Mouse (Mus musculus) lung, postnatal 14 days (tissue): ENCODE measurements around the gene Bdkrb1.
A peak's percentile ranks its signal among the peaks of the same experiment; 100 is the strongest.

Source experiments
- DNase-seq: peaks from one replicate; pipeline ENCODE4 v3.0.0; 2021

The Bdkrb1 gene

GRCm38 (mm10) chr12:105602581-105603210, at the start of gene Bdkrb1:
Gene Bdkrb1, plus strand, starts transcription at chr12:105603085.
- no peak for DNase-seq

- no peak for DNase-seq
Observed at GRCm38 (mm10) chr12:105554151-105554772, 48.6 kb upstream of the Bdkrb1 start.

GRCm38 (mm10) chr12:105555172-105555571, 47.7 kb upstream of the Bdkrb1 start:
- DNase-seq, result no peak

DNA sequence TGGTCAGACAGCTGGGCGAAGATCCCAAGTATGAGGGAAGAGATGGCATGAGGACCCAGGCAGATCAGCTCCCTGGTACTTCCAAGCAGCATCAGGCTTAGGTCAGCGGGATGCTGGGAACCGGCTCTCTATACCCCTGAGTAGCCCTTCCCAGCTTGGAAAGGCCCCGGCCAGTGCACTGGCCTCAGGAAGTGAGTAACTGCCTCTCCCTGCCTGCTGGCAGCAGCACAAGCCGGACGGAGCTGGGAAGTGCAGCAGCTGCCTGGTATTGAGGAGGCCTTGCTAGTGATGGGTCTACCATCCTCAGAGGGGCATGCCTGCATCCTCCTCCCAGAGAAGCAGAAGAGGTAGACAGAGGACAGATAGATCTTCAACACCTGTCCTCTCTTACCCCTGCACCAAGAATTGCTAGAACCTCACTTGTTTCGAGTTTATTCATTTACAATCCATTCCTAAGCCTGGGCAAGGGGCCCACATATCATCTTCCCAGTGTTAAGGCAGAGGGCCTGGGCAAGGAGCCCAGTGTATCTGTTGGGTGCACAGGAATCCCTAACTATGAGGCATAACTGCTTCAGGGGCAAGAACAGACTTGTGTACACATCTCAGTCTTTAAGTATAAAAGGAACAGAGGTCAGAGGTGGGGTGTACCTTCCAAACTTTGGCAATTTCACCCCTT, 45.5 kb upstream of the Bdkrb1 start:
- DNase-seq, result peak; percentile 65

DNA sequence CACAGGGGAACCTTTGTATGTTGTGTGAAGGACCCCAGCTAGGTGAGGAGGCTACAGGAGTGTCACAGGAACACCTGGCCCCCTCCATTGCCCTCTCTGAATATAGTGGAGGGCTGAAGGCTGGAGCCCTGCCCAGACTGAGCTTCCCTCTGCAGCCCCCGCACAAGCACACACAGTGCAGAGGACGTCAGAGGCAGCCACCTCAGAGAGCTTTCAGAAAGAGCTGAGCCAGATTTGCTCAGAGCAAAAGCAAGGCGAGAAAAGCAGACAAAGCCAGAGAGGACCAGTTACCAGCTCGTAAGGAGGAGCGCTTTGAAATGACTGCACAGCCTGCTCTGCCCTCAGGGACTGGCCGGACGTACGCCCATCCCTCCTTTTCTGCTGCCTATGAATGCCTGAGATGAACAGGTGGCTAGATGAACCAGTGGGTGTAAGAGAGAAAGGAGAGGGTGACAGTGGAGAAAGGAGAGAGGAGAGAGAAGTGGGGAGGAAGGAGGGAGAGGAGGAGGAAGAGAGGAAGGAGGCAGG, 41.8 kb upstream of the Bdkrb1 start:
- no peak for DNase-seq

DNA sequence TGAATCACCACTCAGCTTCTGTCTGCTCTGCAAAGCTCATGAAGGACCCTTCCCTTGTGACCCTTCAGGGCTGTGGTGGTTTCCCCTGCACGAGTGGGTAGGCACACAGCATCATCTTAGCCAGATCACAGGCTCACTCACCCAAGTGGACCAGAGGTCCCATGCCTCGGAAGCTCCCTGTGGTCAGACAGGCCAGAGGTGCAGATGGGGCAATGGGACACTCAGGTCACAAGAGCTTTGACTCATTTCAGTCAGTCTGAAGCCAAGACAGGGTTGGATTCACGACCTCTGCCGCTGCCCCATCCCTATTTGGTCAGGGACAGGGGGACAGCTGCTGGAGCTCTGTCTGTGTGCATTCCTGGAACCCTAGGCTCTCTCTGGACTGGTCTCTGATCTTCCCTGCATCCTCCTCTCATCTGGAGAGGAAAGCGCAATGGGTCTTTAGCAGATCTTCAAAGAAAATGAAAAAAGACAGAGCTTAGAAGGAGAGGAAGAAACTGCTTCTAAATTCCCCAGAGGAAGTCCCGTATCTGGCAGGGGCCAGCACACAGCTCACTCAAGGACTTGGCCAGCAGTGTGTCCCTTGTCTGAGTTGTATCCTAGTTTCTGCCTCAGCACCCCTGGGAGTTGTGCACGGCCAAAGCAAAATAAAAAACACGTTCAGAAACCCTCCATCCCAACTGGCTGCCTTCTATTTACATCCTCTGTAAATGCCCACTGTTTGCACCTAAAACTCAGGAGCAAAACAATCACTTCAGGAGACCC, 40.6 kb upstream of the Bdkrb1 start:
- no peak for DNase-seq

- DNase-seq, result peak; percentile 48
Observed at GRCm38 (mm10) chr12:105562936-105563680, 39.8 kb upstream of the Bdkrb1 start, which contains the start of gene Bdkrb2. Gene Bdkrb2, plus strand, starts transcription at chr12:105563226.

DNA sequence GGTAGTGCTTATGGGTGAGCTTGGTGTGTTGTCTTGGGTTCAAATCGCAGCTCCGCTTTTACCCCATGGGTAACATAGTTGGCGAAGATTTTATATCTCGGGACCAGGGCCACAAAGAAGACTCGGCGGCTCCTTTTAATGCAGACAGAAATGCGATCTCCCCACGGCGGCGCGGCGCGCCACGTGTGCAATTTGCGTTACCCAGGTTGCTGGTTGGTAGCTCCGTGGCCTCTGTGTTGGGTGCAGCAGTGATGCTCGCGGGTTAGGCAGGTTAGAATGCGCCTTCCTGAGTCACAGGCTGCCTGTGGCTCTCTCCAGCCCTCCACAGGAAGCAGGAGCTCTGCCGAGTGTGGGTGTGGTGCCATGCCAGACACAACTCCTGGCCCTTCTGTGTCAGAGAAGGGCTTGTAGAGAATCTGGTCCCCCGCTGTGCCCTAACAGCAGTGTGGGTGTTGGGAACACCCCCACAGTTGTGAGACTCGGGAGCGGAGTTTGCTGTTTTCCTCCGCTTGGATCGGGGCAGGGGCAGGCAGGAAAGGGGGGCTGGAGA, 39.1 kb upstream of the Bdkrb1 start:
- DNase-seq, result no peak

- no peak for DNase-seq
Observed at GRCm38 (mm10) chr12:105565221-105565620, 37.7 kb upstream of the Bdkrb1 start.

DNA sequence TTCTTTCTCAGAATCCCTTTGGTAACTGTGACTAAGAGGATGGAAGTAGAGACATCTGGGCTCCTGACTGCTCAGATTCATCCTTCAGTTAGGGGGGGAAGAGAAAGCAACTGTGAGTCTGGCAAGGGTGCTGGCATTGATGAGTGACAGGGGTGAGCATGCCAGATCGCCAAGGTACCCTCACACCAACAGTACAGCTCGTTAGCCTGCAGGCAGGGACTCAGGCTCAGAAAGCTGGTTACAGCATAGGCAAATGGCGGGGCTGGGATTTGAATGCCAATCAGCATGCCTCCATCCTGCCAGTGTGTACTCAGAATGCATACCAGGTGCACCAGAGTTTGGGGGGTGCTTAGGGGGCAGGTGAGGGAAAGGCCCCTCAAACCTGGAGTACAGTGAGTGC, 31.0 kb upstream of the Bdkrb1 start:
- no peak for DNase-seq

GRCm38 (mm10) chr12:105572622-105573021, 30.3 kb upstream of the Bdkrb1 start:
- no peak for DNase-seq

GRCm38 (mm10) chr12:105574356-105574755, 28.5 kb upstream of the Bdkrb1 start:
- DNase-seq, result no peak

GRCm38 (mm10) chr12:105580490-105580889, 22.4 kb upstream of the Bdkrb1 start:
- DNase-seq, result no peak

- no peak for DNase-seq
Observed at GRCm38 (mm10) chr12:105582486-105582885, 20.4 kb upstream of the Bdkrb1 start.

- DNase-seq, result no peak
Observed at GRCm38 (mm10) chr12:105583484-105583883, 19.4 kb upstream of the Bdkrb1 start.

DNA sequence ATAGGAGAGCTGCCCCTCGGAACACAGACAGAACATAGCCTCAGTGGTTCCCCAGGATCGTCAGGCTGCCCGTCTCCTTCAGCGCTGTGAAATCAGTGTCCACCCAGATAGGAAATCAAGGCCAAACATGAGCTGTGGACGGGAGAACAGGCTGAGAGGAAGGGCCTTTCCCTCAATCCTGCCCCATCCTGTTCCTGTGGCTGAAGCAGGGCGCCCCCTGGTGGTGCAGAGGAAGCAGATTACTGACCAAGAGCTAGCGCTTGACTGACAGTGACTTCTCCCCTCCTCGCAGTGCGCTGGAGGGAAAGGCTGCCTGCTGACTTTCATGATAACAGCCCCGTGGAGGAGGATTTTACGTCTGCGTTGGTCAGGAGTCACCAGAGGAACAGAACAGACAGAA, 18.0 kb upstream of the Bdkrb1 start:
- DNase-seq, result peak; percentile 87

- DNase-seq, result no peak
Observed at GRCm38 (mm10) chr12:105587526-105587925, 15.4 kb upstream of the Bdkrb1 start.

- DNase-seq, result no peak
Observed at GRCm38 (mm10) chr12:105590786-105591185, 12.1 kb upstream of the Bdkrb1 start.

DNA sequence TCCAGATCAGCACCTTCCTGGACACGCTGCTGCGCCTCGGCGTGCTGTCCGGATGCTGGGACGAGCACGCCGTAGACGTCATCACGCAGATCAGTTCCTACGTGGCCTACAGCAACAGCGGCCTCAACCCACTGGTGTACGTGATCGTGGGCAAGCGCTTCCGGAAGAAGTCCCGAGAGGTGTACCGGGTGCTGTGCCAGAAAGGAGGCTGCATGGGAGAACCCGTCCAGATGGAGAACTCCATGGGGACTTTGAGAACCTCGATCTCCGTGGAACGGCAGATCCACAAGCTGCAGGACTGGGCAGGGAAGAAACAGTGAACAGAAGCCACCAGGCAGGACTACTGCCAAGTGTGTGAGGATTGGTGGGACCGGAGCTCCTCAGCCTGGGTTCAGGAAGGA, 10.5 kb upstream of the Bdkrb1 start:
- no peak for DNase-seq

DNA sequence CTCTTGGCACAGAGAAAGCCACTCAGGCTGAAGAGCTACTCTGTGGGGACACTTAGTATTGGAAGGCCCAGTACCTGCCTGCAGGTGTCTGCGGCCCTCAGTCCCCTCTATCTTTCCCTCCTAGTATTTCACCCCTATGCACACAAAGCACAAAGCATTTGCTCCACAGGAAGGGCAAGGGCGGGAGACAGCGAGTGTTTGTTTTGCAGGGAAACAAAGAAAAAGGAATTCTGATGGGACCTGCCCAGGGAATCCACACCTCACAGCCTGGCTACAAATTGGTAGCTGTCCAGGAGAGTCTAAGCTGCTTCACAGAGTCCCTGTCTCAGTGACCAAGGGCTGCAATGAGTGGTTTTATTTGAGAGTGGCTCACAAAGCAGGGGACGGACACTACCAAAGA, 9.4 kb upstream of the Bdkrb1 start:
- DNase-seq, result no peak

DNA sequence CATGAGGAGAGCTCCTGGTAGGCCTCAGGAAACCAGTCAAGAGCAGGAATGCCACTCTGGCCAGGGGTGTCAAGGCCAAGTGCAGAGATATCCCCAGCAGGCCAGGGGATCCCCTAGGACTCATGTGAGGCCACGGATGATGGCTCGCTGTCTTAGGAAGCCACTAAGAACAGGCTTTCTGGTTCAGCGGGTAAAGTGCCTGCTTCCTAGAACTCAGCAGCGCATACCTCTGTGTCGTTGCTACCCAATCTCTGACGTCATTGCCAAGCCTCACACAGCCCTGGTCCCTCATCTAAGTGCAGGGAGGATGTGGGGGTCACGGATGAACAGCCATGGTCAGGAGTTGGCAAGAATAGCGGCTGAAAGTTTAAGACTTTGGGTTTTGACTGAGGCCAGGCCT, 5.8 kb upstream of the Bdkrb1 start:
- no peak for DNase-seq

- DNase-seq, result no peak
Observed at GRCm38 (mm10) chr12:105598503-105598902, 4.4 kb upstream of the Bdkrb1 start.
